Mouse (Mus musculus) monocyte, adult 5-6 weeks (primary cell): Measurements from ENCODE around the gene Ano4. TPM values are rescaled to one million over a fixed set of nuclear protein-coding genes. Genes with fewer than 3 reads are reported as not detected.

Experiments
- ATAC-seq: fragments of 153-309, 156-312 bp; replicated peaks from 2 replicates; pipeline ENCODE4 v1.8.0; 2017; ENCODE audit warnings: mild to moderate bottlenecking; ENCODE audit not compliant: low TSS enrichment, insufficient number of reproducible peaks, severe bottlenecking, poor library complexity, low FRiP score
- total RNA-seq: library from RNA; stranded (forward); fragments of 200-1000, 200-491, 200-594 nt; gene quantifications from 3 replicates; pipeline ENCODE4 v1.2.3, GENCODE M21; 2017

Ano4 gene
- total RNA-seq = not detected in 3 replicates

DNA sequence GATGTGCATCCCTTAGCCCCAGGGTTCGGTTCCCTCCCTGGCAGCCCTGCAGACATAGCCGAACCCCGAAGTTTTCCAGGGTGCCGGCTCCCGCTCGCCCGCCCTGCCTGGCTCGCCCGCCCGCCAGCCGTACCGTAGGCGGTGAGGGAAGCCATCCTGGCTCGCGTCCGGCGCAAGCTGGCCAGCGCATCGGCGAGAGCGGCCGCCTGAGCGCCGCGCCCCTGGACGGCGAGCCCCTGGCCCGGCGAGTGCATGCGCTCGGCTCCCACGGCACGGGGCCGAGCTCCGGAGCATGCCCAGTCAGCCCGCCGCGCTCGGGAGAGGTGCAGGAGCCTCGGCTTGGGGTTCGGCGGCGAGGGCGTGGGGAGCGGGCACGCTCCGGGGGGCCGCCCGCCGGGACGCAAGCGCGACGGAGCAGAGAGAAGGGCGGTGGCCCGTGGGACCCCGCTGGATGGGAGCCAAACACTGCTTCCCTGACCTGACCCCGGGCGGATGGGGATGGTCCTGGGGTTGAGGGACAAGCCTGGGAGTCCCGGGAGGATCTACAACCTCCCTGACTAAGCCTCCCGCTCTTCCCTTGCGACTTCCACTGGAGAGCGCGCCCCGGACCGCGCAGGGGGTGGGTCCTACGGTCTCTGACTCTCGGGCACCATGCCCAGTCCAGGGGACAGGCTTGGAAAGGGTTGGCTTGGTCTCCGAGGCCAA lies at the start of gene Ano4:
Gene Ano4 (minus strand): TSS at position 272 of the 705 bp plus-strand sequence.
- ATAC-seq = no peak

DNA sequence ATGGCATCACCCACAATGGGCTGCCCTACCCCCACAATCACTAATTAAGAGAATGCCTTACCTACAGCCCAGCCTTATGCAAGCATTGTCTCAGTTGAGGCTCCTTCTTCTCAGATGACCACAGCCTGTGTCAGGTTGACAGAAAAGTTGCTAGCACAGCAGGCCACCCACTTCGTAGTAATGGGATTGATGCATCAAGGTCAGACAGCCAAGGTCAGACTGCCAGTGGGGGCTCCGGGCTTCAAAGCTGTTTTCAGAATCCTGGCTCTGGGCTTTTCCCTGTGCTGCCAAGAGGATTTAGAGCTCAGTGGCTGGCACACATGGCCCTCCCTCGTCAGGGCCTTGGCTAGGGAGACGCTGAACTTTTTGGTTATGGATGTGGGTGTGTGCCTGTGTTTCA lies 48.1 kb upstream of the Ano4 start:
- ATAC-seq = no peak

DNA sequence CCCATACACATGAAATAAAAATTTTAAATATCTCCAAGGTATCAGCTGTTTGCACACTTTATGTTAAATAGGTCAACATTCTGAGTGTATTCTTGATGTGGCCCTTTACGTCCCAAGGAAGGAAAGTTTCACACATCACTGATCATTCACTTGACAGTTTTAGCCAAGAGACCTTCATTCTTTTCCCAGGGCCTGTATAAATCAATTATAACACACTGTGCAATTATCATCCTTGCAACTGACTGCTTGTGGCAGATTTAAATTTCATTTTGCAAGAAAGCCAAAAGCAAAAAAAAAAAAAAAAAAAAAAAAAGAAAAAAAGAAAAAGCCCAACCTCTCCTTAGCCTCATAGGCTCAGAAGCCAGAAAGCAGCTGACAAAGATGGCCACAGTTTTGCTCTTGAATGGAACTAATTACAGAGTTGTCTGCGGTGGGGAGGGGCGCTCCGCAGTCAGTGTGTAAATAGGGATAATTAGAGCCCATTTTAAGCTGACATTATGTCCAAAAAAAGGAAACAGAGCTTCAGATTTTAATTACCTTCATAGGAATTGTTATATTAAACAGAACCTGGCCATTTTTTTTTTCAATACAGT lies 47.1 kb upstream of the Ano4 start:
- ATAC-seq = no peak

DNA sequence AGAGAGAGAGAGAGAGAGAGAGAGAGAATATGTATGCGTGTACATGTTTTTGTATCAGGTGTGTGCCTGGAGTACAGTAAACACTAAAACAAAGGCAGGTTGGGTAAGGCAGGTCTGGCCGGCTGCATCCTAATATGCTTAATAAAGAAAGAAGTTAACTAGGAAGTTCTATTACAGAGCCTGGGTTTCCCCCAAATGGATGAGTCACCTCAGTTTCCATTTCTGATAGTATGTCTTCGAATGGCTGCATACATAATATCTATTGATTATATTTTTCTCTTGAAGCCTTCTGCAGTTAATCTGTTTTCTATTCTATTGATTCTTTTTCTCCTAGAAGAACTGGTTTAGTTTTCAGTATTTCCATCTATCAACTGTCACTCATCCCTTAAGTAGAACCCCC lies 41.9 kb upstream of the Ano4 start:
- no peak for ATAC-seq

DNA sequence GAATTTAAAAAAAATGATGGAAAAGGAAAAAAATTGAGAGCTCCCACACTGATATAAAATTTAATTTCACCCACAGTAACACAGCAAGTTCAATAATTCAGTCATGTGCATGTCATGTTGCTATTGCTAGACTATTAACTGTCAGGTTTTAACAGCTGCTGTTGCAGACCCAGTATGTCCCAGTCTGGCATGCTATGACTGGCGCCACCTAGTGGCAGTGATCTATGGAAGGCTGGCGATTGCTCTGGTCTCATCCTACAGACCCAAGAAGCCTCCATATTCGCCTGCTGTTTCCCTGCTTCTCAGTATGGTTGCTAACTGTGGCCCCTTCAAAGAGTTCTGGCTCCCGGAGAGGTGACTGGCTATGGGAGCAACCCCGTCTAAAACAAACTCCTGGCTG lies 38.9 kb upstream of the Ano4 start:
- peak; percentile 66; the same call in 1 of the 2 replicates for ATAC-seq

DNA sequence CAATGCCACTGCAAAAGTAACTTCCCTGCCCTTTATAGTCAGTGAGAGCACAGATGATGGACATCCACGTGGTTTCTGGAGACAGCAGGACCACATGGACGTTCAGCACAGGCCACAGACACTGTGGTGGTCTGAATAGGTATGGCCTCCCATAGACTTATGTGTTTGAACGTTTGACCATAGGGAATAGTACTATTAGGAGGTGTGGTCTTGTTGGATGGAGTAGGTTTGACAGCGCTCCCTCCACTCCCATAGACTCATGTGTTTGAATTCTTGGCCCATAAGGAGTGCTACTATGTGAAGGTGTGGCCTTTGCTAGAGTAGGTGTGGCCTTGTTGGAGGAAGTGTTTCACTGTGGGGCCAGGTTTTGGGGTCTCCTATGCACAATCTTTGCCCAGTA lies 33.2 kb upstream of the Ano4 start:
- no peak for ATAC-seq

DNA sequence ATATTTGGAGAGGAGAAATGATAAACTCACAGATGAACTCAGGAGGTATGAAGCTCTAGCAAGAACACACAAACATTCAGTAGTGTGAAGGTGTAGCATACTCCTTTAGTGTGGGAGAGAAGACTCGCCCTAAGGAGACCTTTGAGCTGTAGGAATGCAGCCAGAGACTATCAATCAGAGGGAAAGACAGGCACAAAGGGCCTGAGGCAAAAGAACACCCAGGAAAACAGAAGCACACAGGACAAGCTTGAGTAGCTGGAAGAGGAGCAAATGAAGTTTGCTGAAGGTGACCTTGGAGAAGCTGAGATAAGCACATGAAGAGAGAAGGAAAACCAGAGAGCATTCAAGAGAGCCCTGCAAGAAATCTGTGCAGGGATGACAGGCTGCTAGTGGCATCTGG lies 25.5 kb upstream of the Ano4 start:
- ATAC-seq = no peak

DNA sequence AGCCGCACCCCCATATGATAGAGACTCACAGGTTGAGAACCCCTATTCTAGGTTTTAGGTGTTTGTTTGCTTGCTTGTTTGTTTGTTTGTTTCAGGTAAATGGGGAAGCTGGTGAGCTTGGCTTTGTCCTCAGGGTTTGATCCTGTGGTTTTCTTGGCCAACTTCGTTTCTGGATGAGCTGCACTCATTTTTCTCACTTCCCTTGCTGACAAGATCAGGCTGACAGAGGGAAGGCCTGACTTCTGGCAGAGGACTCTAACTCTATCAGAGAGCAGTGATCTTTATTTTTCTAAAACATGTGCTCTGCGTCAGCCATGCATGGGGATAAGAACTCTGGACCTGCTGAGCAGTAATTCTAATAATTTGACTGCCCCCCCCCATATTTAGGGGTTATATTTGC lies 14.4 kb upstream of the Ano4 start:
- no peak for ATAC-seq

DNA sequence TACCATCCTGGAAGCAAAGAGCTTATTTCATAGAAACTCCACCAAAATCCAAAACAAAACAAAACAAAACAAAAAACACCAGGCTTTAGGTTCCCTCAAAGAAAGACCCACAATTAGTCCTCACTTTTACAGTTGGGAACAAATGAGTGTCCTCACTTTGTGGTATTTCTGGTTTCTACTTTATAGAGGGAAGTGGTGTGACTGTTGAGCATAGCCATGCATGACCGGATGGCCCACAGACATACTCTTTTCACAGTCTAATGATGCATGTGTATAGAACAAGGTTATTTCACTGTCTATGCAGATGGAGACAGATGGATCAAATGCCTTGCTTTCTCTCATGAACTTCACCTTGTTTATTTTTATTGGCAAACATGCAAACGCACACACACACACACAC lies 10.1 kb upstream of the Ano4 start:
- no peak for ATAC-seq

DNA sequence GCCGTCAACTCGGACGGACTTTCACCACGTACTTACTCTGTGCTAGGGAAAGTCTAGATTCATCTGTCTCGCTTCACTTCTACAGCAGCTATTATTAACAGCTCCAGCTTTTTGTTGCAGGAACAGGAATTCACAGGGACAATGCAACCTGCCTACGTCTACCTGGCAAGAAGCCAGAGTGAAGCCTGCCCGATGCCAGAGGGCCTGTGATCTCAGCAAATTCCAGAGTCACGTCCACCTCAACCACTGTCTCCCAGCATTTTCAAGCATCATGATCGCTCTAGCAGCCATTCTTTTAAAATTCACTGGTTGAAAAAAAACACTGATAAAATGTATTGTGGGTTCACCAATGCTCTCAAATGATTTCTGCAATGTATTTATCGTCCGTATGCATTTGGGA lies 6.9 kb upstream of the Ano4 start:
- no peak for ATAC-seq

DNA sequence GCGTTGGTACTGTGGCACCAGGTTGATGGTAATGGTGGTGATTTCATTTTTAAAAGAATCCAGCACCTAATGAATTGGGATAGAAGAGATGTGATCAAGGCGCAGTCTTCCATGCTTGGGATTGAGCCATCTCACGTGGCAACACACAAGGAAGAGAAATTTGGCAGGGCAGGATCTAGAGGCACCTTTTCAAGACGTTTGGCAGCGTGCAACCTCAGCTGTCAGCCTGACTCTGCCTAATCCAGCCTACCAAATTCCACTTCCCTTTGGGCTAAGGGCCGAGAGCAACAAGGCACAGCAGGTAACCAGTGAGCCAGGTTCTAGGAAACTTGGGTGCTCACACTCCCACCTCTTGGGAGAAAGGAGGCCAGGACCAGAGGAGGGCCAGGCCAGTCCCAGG lies 1.0 kb upstream of the Ano4 start:
- no peak for ATAC-seq

DNA sequence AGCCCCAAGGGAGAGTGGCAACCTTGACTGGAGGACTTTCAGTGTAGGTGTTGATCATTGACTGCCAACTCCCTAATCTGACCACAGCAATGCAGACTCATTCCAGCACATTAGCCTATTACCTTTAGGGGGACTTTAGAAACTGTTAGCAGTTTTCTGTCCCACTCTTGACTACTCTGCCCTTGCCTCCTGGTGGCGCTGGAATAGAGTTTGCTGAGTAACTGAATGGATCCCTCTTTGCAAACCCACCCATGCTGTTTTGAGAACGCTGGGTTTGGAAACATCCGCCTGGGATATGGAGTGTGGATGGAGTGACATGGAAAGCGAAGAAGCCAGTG lies 603 bp upstream of the Ano4 start:
- ATAC-seq = no peak

DNA sequence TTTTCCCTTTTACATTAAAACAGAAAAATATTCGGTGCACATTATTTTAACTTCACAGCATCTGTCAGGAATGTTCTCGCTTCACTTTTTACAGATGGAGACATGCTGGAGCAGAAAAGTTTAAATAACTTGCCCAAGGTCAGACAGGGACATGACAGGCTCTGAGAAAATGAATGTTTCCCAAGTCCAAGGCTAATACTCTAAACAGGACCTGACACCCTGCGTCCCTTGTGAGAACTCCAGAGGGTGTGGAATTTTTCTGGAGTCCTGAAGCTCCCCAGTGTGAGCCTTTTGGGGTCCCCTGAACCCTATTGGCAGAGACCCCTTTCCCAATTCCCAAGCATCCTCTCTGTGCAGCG lies 451 bp downstream of the Ano4 start:
- no peak for ATAC-seq

DNA sequence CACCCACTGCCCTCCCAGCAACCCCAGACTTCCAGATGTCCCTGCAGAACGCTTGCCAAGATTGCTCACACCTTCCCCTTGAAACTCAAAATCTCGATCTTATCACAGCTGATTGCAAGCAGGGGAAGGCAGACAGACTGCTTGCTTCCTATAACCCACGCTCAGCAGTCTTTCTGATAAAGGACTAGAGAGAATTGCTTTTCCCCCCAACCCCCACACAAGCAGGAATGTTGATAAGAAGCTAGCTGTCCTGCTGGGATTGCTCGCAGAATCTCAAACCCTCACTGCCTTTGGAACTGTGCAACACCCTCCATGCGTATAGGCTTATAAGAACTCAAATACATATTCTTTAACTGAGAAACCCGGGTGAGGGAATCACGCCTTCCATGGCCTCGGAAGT lies 846 bp downstream of the Ano4 start:
- no peak for ATAC-seq

DNA sequence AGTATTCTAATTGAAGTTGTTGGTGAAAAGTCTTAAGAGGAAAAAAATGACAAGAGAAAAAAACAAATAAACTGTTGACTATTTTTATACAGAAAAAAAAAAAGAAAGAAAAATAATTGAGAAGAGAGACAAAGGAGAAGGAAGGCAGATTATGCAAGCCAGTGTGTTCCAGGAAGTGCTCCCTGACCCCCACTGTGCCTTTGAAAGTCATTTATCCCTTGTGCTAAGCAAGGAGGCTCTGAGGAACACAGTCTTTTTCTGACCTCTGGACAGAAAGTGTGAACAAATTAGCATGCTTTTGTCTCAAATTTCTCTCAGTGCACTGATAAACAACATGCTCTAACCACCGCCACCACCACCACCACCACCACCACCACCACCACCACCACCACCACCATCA lies 14.3 kb downstream of the Ano4 start:
- ATAC-seq = no peak

DNA sequence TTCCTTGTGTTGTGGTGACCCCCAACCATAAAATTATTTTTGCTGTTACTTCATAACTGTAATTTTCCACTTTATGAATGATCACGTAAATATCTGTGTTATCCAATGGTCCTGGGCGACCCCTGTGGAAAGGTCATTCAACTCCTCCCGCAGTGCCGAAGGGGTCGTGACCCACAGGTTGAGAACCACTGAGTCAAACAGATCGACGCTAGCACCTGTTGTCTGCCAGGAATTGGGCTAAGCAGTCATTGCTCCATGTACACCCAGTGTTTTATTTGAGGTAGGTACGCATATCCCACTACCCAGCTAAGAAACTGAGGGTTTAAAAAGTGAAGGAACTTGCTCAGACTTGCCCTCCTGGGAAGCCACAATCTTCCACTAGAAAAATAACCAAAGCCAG lies 14.8 kb downstream of the Ano4 start:
- ATAC-seq = no peak

DNA sequence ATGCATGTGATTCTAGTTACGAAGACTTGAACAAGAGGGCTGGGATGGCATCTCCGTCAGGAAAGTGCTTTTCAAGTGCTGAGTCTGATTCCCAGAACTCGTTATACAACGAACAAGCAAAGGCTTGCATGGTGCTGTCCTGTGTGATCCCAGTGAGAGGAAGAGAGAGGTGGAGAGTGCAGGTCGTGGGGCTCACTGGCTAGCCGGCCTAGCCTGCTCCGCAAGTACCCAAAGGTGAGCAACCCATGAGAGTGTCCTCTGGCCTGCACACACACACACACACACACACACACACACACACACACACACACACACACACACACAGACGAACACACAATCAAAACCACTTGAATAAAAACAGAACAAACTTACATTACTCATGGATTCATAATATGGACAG lies 15.7 kb downstream of the Ano4 start:
- ATAC-seq = no peak

DNA sequence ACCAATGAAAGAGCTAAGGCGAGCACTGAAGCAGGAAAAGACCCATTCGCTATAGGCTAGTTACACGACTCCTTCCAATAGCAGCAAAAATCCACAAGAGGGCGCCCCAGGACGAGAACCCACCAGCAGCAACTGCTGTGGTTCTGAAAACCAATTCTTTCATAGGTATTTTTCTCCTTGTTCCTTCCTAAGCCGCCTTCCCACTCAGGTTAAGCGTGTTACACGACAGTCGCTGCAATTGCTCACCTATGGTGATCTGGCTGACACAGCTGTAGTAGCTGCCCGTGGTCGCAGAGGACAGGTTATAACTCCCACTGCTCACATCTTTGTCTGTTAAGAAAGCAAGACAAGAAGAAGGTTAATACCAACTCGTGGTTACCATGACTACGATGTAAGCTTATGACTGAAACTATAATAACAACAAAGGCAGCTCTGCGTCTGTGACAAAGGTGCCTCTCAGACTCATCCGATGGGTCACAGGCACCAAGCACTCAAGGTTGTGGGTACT lies 17.5 kb downstream of the Ano4 start:
- no peak for ATAC-seq

DNA sequence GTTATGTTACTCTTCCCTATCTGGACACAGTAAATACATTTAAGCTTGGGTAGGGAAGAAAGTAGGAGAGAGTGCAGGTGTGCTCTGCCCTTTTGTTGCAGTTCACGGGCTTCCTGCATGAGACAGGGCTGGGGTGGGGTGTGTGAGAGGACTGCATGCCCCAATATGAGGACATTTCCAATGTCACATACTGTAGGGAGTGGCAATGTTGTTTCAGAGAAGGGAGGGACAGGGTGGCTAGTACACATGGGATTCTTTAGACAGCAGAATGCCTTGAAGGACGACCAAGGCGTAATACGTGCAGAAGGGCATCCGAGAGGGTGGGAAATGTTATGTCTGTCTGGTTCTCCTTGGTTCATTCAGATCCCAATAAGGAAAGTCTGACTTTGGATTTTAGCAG lies 18.2 kb downstream of the Ano4 start:
- no peak for ATAC-seq

DNA sequence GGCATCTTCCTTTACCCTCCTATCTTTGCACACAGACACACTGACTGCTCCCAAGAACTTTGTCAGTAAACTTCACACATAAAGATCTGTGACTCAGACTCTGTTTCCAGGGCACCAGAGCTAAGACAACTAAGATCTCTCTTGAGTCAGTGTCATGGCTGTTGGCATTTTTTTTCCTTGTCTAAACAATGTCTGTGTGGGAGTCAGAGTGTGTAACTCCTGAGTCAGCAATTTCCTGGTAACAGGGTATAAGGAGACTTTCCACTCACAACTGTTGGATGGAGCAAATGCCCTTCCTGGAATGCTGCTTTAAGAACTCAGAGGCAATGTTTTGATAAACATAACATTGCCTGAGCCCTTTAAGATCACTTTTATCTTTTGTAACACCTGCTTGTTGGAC lies 37.0 kb downstream of the Ano4 start:
- ATAC-seq = no peak

DNA sequence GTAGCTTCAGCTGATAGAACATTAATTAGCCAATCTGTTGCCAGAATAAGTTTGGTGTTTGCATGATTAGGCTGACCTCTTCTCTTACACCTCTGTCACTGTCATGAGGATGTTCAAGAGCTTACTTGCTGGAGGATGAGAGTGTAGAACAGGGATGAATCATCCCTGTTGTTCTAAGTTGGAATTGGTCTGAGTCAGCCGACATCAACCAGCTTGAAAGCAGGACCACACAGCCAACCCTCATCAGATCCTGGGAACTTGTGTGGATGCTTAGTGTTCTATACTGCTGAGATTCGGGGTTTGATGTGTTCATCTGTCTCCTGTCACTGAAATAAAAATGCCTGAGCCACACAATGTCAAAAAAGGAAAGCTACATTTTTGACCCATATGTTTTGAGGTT lies 44.2 kb downstream of the Ano4 start:
- no peak for ATAC-seq
